Mouse (Mus musculus): Measurements from ENCODE around the gene Slc22a20. TPM values are rescaled to one million over a fixed set of nuclear protein-coding genes. Genes with fewer than 3 reads are reported as not detected.

Slc22a20 gene
- polyA plus RNA-seq, 1 experiment from 2014 or later: not detected

DNA sequence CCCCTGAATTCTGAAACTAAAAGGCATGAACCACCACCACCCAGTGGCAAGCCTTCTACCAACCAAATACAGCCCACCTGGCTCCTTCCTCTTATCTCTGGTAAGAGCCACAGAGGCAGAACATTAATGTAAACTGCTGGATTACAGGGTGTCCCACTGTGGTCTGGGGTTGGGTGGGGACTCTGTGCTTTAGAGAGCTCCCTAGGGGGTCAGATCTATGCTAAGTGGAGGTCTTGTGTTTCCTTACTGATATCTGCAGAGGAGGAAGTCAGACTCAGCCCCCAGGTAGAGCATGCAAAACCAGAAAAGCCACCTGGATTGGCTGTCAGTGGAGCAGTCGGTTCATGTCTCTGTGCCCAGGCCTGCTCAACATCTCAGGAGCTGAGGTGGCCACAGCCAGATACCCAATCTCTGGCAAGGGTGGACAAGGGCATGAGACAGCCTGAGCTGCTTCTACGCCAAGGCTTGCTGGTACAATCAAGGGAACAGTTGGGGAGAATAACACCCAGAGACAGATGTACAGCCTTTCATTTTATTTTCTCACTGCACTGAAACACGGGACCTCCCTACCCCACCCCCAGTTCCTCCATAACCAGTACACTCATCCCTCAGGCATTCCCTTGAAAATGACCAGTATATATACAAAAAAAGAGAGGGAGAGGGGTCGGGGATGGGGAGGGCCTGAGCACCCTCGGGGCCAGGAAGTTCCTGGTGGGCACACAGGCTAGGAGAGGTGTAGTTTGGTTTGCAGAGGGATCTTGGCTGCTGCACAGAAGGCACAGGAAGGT, 2.3 kb upstream of the Slc22a20 start:
- Histone ChIP-seq H3K4me3 (no peak overlapping the region), H3K4me1 (replicated peaks) (peaks cover 11% of the 10 kb centered on the region), H3K27me3 (no peaks in the 10 kb centered on the region), H3K27ac (replicated peaks) (peak overlapping the region; percentile 74; the same call in 1 of the 2 replicates), H3K36me3 (no peaks in the 10 kb centered on the region), H3K4me2 (no peak overlapping the region), H3K9ac (0 out of 2 replicates have a peak overlapping the region, but pooled peaks have one; percentile 70), H3K9me3 (no peaks in the 10 kb centered on the region)
- WGBS: 78% methylated on average over 5 of the region's 5 CpGs
- no peak for ATAC-seq (ENCODE audit: low read depth)

DNA sequence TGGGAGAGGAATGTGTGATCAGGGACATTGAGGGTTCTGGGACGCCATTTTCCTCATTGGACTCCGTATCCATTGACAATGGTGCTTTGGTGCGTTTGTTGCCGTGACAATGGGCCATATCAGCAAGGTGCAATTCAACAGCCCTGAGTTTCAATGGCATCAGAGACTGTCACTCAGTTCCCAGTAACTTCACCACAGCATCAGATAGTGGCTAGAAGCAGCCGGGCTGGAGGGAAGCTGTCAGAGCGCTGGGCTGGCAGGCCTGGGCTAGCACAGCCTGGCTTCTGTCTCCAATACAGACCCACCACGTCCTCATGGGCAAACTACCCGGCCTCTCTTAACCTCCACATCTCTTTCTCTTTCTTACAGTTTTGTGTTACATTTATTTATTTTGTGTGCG, 5.5 kb downstream of the Slc22a20 start:
- ATAC-seq (ENCODE audit: low read depth): no peak
- H3K9ac ChIP-seq: no peak overlapping the region
- no peaks in the 10 kb centered on the region for H3K4me1 ChIP-seq (replicated peaks)
- no peaks in the 10 kb centered on the region for H3K36me3 ChIP-seq
- no peak overlapping the region for H3K4me2 ChIP-seq
- H3K9me3 ChIP-seq: no peaks in the 10 kb centered on the region
- 77% methylated on average over 9 of the region's 9 CpGs for WGBS
- H3K4me3 ChIP-seq: no peak overlapping the region
- no peaks in the 10 kb centered on the region for H3K27me3 ChIP-seq
- no peak overlapping the region for H3K27ac ChIP-seq (replicated peaks)

DNA sequence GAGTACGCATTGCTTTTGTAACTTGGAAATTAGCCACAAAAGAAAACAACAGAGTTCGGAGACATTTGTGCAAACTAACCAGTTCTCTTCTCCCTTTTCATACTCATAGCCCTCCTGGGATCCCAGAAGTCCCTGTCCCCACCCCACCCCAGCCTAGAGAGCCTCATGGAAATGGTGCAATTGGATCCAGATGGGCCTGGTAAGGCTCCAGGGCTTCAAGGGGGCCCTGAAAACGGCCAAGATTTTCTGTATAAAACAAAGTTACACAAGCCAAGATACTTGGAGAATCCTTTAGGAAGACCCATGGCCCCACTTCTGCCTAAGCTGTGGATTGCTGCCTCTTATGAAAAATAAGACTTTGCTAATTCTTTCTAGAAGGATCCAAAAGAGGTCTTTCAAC, 8.2 kb downstream of the Slc22a20 start:
- Histone ChIP-seq H3K27ac (replicated peaks) (no peak overlapping the region), H3K27me3 (no peaks in the 10 kb centered on the region), H3K36me3 (no peaks in the 10 kb centered on the region), H3K4me2 (no peak overlapping the region), H3K4me1 (replicated peaks) (no peaks in the 10 kb centered on the region), H3K9me3 (no peaks in the 10 kb centered on the region), H3K4me3 (no peak overlapping the region), H3K9ac (no peak overlapping the region)
- no peak for ATAC-seq (ENCODE audit: low read depth)
- WGBS: 85% methylated on average over 3 of the region's 3 CpGs

DNA sequence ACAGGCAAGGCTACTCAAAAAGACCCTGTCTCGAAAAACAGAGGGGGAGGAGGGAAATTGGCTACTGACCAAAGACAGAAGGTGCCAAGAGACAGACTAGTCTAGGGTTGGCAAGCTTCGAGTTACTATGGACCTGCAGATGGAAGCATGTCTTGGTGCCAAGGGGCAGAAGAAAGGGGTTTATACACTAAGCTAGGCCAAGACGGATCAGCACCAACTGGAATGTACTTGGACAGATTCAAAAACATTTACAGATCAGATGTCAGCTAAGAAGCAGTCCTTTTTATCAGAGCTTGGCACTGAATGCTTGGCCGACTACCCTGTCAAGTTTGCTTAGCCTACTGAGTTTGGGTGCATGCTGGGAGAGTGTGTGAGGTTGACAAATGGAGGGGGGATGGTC, 10.3 kb downstream of the Slc22a20 start:
- H3K27me3 ChIP-seq: peaks cover 3% of the 10 kb centered on the region; the same call in 1 of the 2 replicates
- H3K9me3 ChIP-seq: no peaks in the 10 kb centered on the region
- ATAC-seq (ENCODE audit: low read depth): no peak
- no peak overlapping the region for H3K4me2 ChIP-seq
- WGBS: 79% methylated on average over 4 of the region's 4 CpGs
- H3K4me3 ChIP-seq: no peak overlapping the region
- H3K9ac ChIP-seq: no peak overlapping the region
- H3K27ac ChIP-seq (replicated peaks): no peak overlapping the region
- no peaks in the 10 kb centered on the region for H3K36me3 ChIP-seq
- no peaks in the 10 kb centered on the region for H3K4me1 ChIP-seq (replicated peaks)

DNA sequence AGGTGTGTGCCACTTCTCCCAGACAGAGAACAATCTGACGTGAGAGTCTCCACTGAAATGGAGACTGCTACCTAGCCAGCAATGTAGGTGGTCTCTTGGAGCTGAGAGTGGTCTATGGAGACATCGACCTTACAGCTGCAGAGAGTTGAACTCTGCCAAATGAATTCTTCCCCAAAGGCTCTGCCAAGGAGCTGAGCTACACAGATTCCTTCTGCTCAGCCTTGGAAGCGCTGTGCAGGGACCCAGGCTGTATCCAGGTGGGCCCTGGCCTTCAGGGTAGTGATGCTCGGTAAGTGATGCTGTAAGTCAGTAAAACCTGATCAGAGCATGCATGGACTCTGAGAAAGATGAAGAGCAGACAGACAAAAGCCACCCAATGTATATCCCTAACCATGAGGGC, 10.8 kb downstream of the Slc22a20 start:
- Histone ChIP-seq H3K9me3 (no peaks in the 10 kb centered on the region), H3K36me3 (no peaks in the 10 kb centered on the region)
- no peak for ATAC-seq (ENCODE audit: low read depth)

DNA sequence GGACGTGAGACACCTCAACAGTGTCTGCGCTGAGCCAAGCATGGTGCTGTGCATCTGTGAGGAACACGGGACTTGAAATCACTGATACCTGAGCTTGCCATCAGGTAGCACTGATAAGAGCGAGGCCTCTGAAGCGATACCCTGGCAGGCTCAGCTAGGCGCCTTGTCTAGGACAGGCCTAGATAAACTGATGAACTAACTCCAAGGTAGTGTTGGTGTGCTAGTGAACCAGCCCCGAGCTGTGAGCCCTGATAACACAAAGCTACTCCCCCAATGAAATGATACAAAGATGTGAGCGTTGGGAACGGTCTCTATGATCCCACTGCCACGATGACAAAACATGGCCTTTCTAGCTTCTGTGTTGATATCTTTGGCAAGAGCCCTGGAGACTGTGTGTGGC, 18.3 kb downstream of the Slc22a20 start:
- WGBS: 91% methylated on average over 10 of the region's 10 CpGs
- Histone ChIP-seq H3K9ac (no peak overlapping the region), H3K36me3 (no peaks in the 10 kb centered on the region), H3K4me3 (no peak overlapping the region), H3K27me3 (peaks cover 3% of the 10 kb centered on the region; the same call in 1 of the 2 replicates), H3K4me2 (no peak overlapping the region), H3K27ac (replicated peaks) (no peak overlapping the region), H3K4me1 (replicated peaks) (peaks cover 18% of the 10 kb centered on the region), H3K9me3 (no peaks in the 10 kb centered on the region)
- no peak for ATAC-seq (ENCODE audit: low read depth)

More for the DNA sequence above, 10.8 kb downstream of the Slc22a20 start:
- H3K4me1 ChIP-seq (replicated peaks): no peaks in the 10 kb centered on the region
- peaks cover 3% of the 10 kb centered on the region; the same call in 1 of the 2 replicates for H3K27me3 ChIP-seq
- H3K4me2 ChIP-seq: no peak overlapping the region
- no peak overlapping the region for H3K27ac ChIP-seq (replicated peaks)
- no peak overlapping the region for H3K4me3 ChIP-seq
- H3K9ac ChIP-seq: no peak overlapping the region
- WGBS: 83% methylated on average over 4 of the region's 4 CpGs

DNA sequence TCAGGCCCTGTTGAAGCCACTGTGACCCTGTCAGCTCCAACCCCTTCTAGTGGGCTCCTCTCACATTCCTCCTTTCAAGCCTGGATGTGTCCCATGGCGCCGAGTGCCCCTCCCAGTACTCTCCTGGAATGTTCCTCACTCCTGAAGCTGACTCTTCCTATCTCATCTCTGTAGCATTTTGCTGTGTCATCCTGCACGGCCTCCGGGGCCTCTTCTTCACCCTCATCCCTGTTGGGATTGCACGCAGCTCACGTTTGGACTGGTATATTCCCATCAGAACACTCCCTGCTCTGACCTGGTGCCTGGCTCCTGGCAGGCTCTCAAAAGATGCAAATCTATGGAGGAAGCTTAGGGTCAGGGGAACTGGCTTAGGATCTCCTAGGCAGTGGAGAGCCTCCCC, 19.2 kb downstream of the Slc22a20 start:
- H3K4me3 ChIP-seq: no peak overlapping the region
- no peak overlapping the region for H3K4me2 ChIP-seq
- WGBS: 76% methylated on average over 6 of the region's 6 CpGs
- H3K4me1 ChIP-seq (replicated peaks): peaks cover 22% of the 10 kb centered on the region
- H3K27me3 ChIP-seq: peaks cover 3% of the 10 kb centered on the region; the same call in 1 of the 2 replicates
- peak overlapping the region; percentile 31; the same call in 1 of the 2 replicates for H3K9ac ChIP-seq
- H3K36me3 ChIP-seq: no peaks in the 10 kb centered on the region
- no peaks in the 10 kb centered on the region for H3K9me3 ChIP-seq
- H3K27ac ChIP-seq (replicated peaks): no peak overlapping the region
- no peak for ATAC-seq (ENCODE audit: low read depth)

DNA sequence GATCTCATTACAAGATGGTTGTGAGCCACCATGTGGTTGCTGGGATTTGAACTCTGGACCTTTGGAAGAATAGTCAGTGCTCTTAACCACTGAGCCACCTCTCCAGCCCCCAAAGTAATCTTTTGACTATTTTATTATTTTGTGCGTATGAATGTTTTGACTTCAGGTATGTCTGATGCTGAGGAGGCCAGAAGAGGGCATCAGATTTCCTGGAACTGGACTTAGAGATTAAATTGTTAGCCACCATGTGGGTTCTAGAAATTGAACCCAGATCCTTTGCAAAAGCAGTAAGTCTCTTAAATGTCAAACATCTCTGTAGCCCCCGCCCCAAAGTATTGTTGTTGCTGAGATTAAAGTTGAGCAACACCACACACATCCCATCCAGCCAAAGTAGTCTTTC, 20.0 kb downstream of the Slc22a20 start:
- Histone ChIP-seq H3K4me3 (no peak overlapping the region), H3K4me1 (replicated peaks) (peaks cover 22% of the 10 kb centered on the region), H3K4me2 (no peak overlapping the region), H3K36me3 (no peaks in the 10 kb centered on the region), H3K9me3 (no peaks in the 10 kb centered on the region), H3K9ac (no peak overlapping the region), H3K27ac (replicated peaks) (no peak overlapping the region), H3K27me3 (no peaks in the 10 kb centered on the region)
- 96% methylated on average over 2 of the region's 2 CpGs for WGBS
- ATAC-seq (ENCODE audit: low read depth): no peak

DNA sequence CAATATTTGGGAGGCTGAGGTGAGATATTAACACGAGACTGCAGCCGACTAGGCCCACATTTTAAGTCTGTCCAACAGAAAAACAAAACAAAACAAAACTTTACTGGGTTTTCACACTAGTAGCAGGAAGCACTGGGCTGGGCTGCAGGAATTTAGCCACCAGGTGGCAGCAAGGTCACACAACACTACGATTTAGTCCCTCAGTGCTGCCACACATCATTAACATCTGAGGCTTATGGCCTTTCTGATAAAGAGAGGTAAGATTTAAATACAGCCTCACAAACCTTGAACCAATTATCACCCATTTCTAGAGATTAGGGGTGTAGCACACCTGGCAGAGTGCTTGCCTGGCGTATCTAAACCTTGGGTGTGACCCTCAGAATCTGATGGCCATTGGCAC, 20.7 kb downstream of the Slc22a20 start:
- Histone ChIP-seq H3K9me3 (no peaks in the 10 kb centered on the region), H3K4me2 (no peak overlapping the region), H3K4me1 (replicated peaks) (peaks cover 22% of the 10 kb centered on the region), H3K27me3 (no peaks in the 10 kb centered on the region), H3K4me3 (no peak overlapping the region), H3K27ac (replicated peaks) (no peak overlapping the region), H3K36me3 (no peaks in the 10 kb centered on the region), H3K9ac (no peak overlapping the region)
- no peak for ATAC-seq (ENCODE audit: low read depth)
- 12% methylated on average over 4 of the region's 4 CpGs for WGBS

DNA sequence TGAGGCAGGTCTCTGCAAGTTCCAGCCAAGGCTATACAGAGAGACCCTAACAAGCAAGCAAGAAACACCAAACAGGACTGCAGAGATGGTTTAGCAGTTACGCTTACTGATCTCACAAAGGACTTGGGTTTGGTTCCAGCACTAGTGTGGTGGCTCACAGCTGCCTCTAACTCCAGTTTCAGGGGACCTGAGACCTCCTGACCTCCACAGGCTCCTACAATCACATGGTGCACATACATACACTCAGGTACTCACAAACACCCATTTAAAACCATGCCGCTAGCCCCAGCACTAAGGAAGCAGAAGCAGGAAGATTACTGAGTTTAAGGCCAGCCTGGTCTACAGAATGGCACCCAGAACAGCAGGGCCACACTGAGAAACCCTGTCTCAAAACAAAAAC, 21.1 kb downstream of the Slc22a20 start:
- peak overlapping the region; percentile 78; the same call in 1 of the 2 replicates for H3K9ac ChIP-seq
- WGBS: 90% methylated on average over 2 of the region's 2 CpGs

DNA sequence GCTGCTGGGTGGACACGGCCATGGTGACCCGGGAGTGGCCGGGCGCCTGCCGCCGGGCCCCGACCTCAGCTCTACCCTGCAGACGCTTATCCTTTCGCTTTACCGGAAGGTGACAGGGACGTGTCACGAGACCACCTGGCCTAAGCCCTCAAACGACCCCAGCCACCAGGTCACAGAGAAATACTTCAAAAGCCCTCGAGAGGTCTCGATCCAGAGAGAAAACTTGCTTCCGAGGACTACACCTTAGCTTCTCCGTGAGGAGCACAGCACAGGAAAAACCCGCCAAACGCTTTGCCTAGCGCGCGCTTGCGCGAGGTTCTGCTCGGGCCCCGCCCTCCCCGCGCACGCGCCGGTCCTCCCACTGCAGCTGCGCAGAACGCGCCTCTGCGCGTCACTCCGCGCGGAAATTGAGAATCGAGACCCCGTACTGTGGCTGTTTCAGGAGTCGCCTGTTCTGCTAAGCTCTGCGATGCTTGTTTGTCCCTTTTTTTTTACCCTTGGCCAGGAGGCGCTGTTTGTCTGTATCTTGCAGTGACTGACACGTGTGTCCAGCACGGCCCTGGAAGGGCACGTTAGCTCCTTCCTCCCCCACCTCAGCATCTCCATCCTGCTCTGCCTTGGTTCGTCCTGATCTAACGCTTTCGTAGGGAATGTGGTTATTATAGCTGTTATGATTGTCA, 21.9 kb downstream of the Slc22a20 start, which contains the start of gene Pola2:
Gene Pola2 (minus strand): TSS at position 320 of the 680 bp plus-strand sequence.
- peak; percentile 90 for ATAC-seq (ENCODE audit: low read depth)

More for the DNA sequence above, 21.1 kb downstream of the Slc22a20 start:
- Histone ChIP-seq H3K4me2 (peak overlapping the region; percentile 85), H3K9me3 (no peaks in the 10 kb centered on the region), H3K4me3 (peak overlapping the region; percentile 63), H3K36me3 (no peaks in the 10 kb centered on the region), H3K4me1 (replicated peaks) (peaks cover 22% of the 10 kb centered on the region), H3K27ac (replicated peaks) (no peak overlapping the region), H3K27me3 (no peaks in the 10 kb centered on the region)
- ATAC-seq (ENCODE audit: low read depth): peak; percentile 10; the same call in 1 of the 2 replicates

DNA sequence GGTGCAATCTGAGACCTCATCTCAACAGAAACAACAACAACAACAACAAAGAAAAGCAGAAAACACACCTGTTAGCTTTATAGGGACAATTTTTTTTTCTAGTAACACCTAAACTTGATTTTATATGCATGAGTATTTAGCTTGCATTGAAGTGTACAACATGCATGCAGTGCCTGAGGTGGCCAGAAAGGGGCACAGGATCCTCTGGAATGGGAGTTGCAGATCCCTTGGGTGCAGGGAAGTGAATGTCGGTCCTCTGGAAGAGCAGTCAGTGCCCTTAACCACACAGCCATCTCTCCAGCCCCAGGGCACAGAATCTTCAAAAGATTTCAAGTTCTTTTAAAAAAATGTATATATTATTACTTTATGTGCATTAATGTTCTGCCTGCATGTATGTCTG, 23.3 kb downstream of the Slc22a20 start:
- H3K4me3 ChIP-seq: 0 out of 2 replicates have a peak overlapping the region, but pooled peaks have one; percentile 63
- H3K9me3 ChIP-seq: no peaks in the 10 kb centered on the region
- no peak overlapping the region for H3K27ac ChIP-seq (replicated peaks)
- WGBS: 40% methylated on average over 1 of the region's 1 CpGs
- peaks cover 22% of the 10 kb centered on the region for H3K4me1 ChIP-seq (replicated peaks)
- no peak for ATAC-seq (ENCODE audit: low read depth)
- peak overlapping the region; percentile 85 for H3K4me2 ChIP-seq
- H3K36me3 ChIP-seq: peaks cover 9% of the 10 kb centered on the region; the same call in 1 of the 2 replicates
- 0 out of 2 replicates have a peak overlapping the region, but pooled peaks have one; percentile 78 for H3K9ac ChIP-seq
- H3K27me3 ChIP-seq: no peaks in the 10 kb centered on the region

More for the DNA sequence above, 21.9 kb downstream of the Slc22a20 start, which contains the start of gene Pola2:
- Histone ChIP-seq H3K4me3 (peak within 1 kb of the TSS; percentile 63), H3K9me3 (no peaks in the 10 kb centered on the region), H3K9ac (peak within 1 kb of the TSS; percentile 78), H3K27ac (replicated peaks) (peak within 1 kb of the TSS; percentile 14), H3K27me3 (no peaks in the 10 kb centered on the region), H3K36me3 (no peaks in the 10 kb centered on the region), H3K4me1 (replicated peaks) (peaks cover 22% of the 10 kb centered on the region), H3K4me2 (peak within 1 kb of the TSS; percentile 85)
- WGBS: under 1% methylated on average over 50 of the region's 50 CpGs
